ENCODE assay signal across 30 mouse cellular contexts in the genomic region with DNA sequence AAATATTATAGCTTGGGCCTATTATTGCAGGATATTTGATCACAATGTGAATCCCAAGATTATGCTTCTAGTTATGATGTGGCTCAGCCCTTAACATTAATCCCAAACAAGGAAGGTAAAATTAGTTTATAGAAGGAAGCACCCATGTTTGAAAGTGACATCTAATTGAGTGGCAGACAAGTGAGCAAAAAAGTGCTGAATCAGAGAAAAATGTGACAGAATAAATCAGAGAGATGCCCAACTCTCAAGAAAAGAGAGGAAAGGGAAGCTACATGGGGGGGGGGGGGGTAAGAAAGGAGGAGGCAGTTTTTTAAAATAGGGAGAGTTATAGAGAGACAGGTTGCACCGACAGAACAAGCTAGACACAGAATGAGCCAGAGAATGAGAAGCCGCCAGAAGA. TPM values are rescaled to one million over a fixed set of nuclear protein-coding genes. Genes with fewer than 3 reads are reported as not detected.
"Had no signal": no experiment of that assay in that cellular context is flagged by ENCODE, and none has a peak within 500 bp of the region (broad histone marks: within the 10 kb centered on the region; RNA-seq: fewer than 3 reads in every experiment).

No protein-coding gene starts in this region.

- H3K9ac ChIP-seq: limb, embryonic 12.5 days; limb, embryonic 13.5 days; limb, embryonic 15.5 days; liver, embryonic 12.5 days; liver, embryonic 13.5 days; liver, embryonic 14.5 days; liver, embryonic 15.5 days; liver, postnatal 0 days; lung, embryonic 14.5 days; lung, embryonic 15.5 days; midbrain, embryonic 12.5 days; midbrain, embryonic 13.5 days; midbrain, embryonic 15.5 days had no signal

- H3K9me3 ChIP-seq: limb, embryonic 10.5 days; limb, embryonic 12.5 days; limb, embryonic 13.5 days; limb, embryonic 15.5 days; liver, embryonic 12.5 days; liver, embryonic 13.5 days; liver, embryonic 15.5 days; lung, embryonic 15.5 days; megakaryocyte, embryonic 14.5 days; midbrain, embryonic 10.5 days; midbrain, embryonic 12.5 days; midbrain, embryonic 13.5 days; midbrain, embryonic 15.5 days had no signal

- H3K36me3 ChIP-seq: limb, embryonic 12.5 days; limb, embryonic 13.5 days; limb, embryonic 15.5 days; liver, embryonic 13.5 days; lung, embryonic 15.5 days; midbrain, embryonic 12.5 days; midbrain, embryonic 13.5 days; midbrain, embryonic 15.5 days had no signal

- H3K4me2 ChIP-seq: limb, embryonic 12.5 days; limb, embryonic 13.5 days; limb, embryonic 15.5 days; liver, embryonic 11.5 days; liver, embryonic 12.5 days; liver, embryonic 13.5 days; liver, embryonic 15.5 days; lung, embryonic 14.5 days; lung, embryonic 15.5 days; midbrain, embryonic 11.5 days; midbrain, embryonic 12.5 days; midbrain, embryonic 13.5 days; midbrain, embryonic 15.5 days had no signal

- DNase-seq: left cerebral cortex, postnatal 4 days; liver; liver, embryonic 13.5 days; liver, postnatal 0 days; lung, adult 18-20 months; lung, adult 2 months; lung, embryonic 14.5 days; lung, postnatal 10 days; lung, postnatal 14 days; lung, postnatal 36 days; lung, postnatal 4 days; midbrain, embryonic 14.5 days had no signal

- H3K27me3 ChIP-seq: limb, embryonic 12.5 days; limb, embryonic 13.5 days; limb, embryonic 15.5 days; liver, embryonic 12.5 days; liver, embryonic 13.5 days; liver, embryonic 15.5 days; lung, embryonic 15.5 days; megakaryocyte, embryonic 14.5 days; midbrain, embryonic 12.5 days; midbrain, embryonic 13.5 days; midbrain, embryonic 15.5 days had no signal

- H3K4me3 ChIP-seq: limb, embryonic 10.5 days; limb, embryonic 12.5 days; limb, embryonic 13.5 days; limb, embryonic 15.5 days; liver, embryonic 12.5 days; liver, embryonic 13.5 days; liver, embryonic 15.5 days; lung, embryonic 15.5 days; megakaryocyte, embryonic 14.5 days; midbrain, embryonic 10.5 days; midbrain, embryonic 12.5 days; midbrain, embryonic 13.5 days; midbrain, embryonic 15.5 days; myocyte had no signal

- H3K27ac ChIP-seq: limb, embryonic 10.5 days; limb, embryonic 12.5 days; limb, embryonic 13.5 days; limb, embryonic 15.5 days; liver, embryonic 12.5 days; liver, embryonic 13.5 days; liver, embryonic 14.5 days; liver, embryonic 15.5 days; lung, embryonic 15.5 days; macrophage; midbrain, embryonic 10.5 days; midbrain, embryonic 12.5 days; midbrain, embryonic 13.5 days; midbrain, embryonic 15.5 days had no signal

RNA-seq across cellular contexts. Expression of a gene that starts 55.4 kb away (rescaled TPM):
- polyA plus RNA-seq: liver, adult 2 months had no signal
